Mouse (Mus musculus) monocyte, adult 5-6 weeks (primary cell): ENCODE data around the gene D17H6S53E. TPM values are rescaled to one million over a fixed set of nuclear protein-coding genes. Genes with fewer than 3 reads are reported as not detected.
A peak's percentile ranks its signal among the peaks of the same experiment; 100 is the strongest.
"Not testable (repeated sequence)": the region's sequence is repeated elsewhere in the genome, so short reads cannot be mapped to it uniquely, and the experiment has no call there.

ENCODE experiments used
- ATAC-seq: fragments of 153-309, 156-312 bp; replicated peaks from 2 replicates; pipeline ENCODE4 v1.8.0; 2017; ENCODE audit warnings: mild to moderate bottlenecking; ENCODE audit not compliant: low TSS enrichment, insufficient number of reproducible peaks, severe bottlenecking, poor library complexity, low FRiP score
- total RNA-seq: library from RNA; stranded (forward); fragments of 200-1000, 200-491, 200-594 nt; gene quantifications from 3 replicates; pipeline ENCODE4 v1.2.3, GENCODE M21; 2017

Gene D17H6S53E
- total RNA-seq, 1 experiment from 2014 or later, result 43.7 TPM

DNA sequence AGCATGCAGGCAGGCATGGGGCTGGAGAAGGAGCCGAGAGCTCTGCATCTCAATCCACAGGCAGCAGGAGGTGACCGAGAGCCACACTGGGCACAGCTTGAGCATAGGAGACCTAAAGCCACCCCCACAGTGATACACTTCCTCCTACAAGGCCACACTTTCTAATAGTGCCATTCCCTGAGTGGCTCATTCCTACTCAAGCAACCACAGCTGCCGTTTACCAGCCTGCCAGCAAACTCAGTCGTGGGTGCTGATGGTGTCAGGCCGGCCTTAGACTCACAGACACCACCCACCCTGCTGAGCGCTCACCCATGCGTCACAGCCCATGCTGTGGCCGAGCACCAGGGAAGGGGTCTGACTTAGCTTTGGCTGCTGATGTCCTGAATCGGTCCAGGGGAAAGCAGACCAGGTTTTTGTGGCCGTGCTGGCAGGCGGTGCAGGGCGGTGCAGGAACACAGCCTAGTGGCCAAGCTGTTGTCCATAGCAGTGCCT lies 29.0 kb upstream of the D17H6S53E start:
- no peak for ATAC-seq

DNA sequence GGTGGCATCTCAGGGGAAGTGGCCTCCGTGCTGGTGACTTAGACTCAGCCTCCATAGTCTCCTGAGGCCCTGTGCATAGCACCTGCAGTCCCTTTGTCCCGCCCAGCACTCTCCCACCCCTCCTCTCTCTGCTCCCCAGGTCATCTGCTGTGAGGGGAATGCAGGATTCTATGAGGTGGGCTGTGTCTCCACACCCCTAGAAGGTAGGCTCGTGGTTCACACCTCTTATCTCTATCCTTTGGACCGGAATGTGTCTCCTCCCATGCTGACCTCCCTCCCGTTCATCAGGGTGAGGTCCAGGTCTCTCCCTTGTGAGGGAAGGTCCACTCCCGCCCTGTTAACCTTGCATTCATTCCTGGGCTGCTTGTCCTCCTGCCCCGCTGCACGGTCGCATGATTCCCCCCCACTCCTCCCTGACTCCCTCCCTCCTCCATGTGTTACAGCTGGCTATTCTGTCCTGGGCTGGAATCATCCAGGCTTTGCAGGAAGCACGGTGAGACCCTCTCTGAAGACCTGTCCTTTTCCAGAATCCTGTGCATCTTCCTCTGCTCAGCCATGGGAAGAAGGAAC lies 25.9 kb upstream of the D17H6S53E start:
- ATAC-seq, result no peak

DNA sequence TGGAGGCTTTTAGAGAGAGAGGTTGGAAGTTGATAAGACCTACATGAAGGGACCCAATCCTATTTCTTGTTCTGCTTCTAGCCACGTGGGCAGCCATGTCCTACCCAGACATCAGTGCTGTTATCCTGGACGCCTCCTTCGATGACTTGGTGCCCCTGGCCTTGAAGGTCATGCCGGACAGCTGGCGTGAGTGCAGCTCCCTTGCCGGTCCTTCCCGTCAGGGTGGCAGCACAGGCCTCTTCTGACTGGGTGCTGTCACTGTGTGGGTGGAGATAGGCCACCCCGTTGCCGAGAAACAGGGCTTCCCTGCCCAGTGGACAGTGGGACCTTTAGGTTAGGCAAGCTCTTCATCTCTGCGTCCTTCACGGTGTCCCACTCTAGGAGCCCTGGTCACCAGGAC lies 25.0 kb upstream of the D17H6S53E start:
- ATAC-seq, result no peak

- ATAC-seq, result no peak
Observed at GRCm38 (mm10) chr17:35102299-35102698, 23.9 kb upstream of the D17H6S53E start.

GRCm38 (mm10) chr17:35103221-35103690 lies 22.9 kb upstream of the D17H6S53E start:
- ATAC-seq, result no peak

- ATAC-seq, result no peak
Observed at GRCm38 (mm10) chr17:35104079-35104478, 22.1 kb upstream of the D17H6S53E start.

GRCm38 (mm10) chr17:35104754-35105153 lies 21.4 kb upstream of the D17H6S53E start:
- ATAC-seq, result no peak

DNA sequence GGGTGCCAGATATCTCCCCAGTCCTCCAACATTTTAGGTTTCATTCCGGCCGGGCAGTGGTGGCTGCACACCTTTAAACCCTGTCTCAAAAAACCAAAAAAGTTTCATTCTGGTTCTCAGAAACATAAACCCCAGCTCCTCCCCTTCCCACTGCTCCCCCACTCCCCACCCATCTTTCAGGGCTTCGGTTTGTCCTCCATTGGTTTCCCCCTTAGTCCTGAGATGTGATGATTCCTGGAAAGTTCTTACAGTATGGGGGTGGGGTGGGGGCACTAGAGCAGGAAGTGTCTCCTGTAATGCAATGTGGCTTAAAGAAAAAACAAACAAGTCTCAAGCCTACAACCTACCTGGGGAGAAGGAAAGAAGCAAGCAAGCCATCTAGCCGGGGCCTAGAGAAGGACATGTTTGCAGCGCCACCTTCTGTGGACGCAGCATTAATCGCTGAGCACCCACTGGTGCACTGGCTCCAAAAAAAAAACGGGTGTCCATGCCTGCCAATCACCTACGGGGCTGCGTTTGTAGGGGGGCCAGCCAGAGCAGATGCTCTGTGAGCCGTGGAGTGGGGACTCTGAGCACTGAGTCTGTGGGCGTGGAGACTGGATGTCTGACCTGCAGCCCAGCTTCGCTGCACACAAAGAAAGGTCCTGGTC lies 20.3 kb upstream of the D17H6S53E start:
- no peak for ATAC-seq

DNA sequence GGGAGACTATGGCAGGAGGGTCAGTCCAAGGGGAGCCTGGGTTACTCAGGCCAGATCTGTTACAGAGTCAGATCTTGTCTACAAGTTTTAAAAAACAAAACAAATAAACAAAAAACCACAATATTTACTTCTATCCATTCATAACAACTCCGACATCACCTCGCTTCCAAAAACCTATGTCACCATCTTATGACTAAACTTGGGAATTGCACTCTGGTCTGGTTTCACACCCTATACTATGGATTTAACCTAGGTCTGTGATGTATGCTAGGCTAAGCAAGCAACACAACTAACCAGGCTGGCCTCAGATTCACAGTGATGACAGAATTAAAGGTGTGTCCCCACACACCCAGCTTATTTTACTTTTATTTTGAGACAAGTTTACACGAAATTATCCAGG lies 19.7 kb upstream of the D17H6S53E start:
- no peak for ATAC-seq

DNA sequence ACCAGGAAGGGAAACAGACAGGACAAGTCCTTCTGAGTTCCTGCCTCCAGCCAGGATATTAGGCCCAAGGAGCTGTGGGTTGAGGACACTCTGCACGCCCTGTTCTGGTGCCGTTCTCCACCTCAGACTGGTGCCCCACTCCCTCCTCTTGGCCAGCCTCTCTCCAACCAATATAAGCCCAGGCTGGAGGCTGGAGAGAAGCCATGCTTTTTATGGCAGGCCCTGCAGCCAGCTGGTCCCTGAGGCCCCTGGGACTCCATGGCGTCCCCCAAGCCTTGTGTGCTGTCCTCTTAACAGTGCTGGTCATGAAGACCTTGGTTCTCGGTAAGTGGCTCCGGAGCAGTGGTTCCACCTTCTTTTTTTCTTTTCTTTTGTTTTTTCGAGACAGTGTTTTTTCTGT lies 18.1 kb upstream of the D17H6S53E start, which contains the start of gene Ly6g5c:
TSS of gene Ly6g5c (plus strand) at position 183 of the 400 bp plus-strand sequence.
- no peak for ATAC-seq

- no peak for ATAC-seq
Observed at GRCm38 (mm10) chr17:35111774-35112173, 14.4 kb upstream of the D17H6S53E start.

DNA sequence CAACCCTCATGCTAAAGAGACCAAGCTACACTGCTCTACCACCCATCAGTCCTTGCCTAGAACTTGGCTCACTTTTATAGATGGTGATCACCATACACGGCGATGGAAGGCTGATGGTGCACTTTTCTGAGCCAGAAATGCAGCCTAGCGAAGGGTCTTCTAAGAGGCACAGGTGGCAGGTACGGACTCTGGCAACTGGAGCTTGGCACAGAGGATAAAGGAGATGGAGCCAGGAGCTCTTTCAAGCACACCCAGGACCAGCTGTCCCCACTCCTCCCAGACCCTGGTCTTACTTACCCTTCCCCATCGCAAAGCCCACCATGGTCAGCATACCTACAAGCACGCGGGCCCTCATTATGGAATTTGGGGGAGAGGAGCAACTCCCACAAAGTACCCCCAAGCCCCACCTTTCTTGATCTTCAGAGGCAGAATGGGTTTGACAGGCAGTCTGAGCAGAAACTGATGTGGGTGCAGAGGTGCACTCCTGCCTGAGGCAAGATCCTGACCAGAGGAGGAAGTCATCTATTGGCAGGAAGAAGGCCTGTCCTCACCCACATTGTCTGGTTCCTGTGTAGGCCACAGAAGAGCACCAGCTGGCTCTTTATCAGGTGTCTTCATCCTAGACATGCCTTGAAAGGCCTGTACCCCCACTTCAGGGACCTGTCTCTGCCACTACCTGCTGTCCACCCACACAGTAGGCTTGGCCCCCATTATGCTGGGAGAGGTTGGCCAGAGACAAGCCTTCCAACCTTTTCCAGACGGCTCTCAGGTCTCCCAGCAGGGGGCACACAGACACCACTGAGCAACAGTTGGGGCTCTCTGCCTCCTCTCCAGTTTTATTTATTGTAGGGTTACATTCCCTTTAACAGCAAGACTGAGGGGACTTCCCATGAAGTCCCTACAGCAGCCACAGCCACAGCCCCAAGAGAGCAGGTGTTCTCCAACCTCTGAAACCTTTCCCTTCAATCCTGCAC lies 10.8 kb upstream of the D17H6S53E start, which contains the start of gene Ly6g5b:
TSS of gene Ly6g5b (minus strand) at position 383 of the 974 bp plus-strand sequence.
- peak; percentile 32; the same call in 1 of the 2 replicates for ATAC-seq

- ATAC-seq, result no peak
Observed at GRCm38 (mm10) chr17:35120745-35121142, 5.4 kb upstream of the D17H6S53E start.

DNA sequence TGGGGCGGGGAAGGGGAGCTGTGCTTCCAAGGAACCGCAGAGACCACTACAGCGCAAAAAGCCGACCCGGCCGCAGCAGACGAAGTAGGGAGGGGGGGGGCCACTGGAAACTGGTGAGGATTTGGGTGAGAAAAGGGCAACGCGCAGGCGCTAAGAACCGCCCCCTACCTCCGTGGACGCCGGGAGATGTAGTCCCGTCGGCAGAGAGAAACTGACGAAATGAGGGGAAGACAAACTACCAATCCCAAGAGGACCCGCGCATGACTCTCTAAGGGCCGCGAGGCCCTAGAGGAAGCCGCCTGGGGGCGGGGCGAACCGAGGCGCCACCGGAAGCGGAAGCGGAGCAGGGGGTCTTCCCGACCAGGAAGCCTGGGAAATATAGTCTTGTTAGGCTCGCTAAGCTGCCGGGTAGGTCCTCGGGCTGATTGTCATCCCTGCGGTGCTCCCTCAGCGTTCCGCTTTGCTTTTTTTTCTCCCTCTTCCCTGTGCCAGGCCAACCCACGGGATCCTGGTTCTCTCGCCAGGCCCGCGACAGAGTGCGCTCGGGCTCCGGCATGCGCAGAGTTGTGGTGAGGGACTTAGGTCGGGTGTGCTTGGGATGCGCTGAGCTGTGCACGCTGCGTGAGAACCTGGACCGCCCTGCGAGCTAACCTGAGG lies 4.9 kb upstream of the D17H6S53E start, which contains the start of gene Gpank1:
TSS of gene Gpank1 (plus strand) at position 313 of the 657 bp plus-strand sequence.
- peak; percentile 88 for ATAC-seq

- 0 out of 2 replicates have a peak, but pooled peaks have one; percentile 7 for ATAC-seq
Observed at GRCm38 (mm10) chr17:35121871-35122303, 4.3 kb upstream of the D17H6S53E start, which contains the start of gene Csnk2b. Csnk2b (minus strand) TSS chr17:35122053.

GRCm38 (mm10) chr17:35123287-35123686 lies 2.9 kb upstream of the D17H6S53E start:
- ATAC-seq, result not testable (repeated sequence)

DNA sequence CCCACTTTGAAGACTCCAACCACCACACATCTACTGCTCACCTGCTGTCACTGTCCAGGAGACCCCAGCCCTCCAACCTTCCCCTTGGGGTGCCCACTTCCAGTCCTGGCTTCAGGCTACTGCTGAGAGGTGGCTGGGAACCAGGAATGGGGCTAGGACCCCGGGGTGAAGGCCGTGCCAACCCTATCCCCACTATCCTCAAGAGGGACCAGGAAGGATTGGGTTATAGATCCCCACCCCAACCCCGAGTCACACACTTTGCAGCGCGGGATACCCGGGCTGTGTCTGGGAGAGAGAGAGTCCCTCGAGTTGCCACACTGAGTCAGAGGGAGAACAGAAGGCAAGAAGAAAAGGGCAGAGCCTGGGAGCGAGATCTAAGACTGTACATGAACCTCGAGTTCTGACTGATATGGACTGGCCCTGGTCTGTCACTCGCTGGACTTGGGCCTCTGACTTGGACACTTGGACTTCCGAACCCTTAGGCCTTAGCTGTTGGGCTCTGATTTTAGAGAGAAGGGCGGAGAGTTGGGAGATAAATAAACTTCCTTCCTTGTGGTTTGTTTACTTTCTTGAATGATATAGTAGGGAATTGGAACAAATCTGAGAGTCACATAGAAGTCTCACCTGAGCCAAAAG lies 1.8 kb upstream of the D17H6S53E start:
- ATAC-seq, result not testable (repeated sequence)

DNA sequence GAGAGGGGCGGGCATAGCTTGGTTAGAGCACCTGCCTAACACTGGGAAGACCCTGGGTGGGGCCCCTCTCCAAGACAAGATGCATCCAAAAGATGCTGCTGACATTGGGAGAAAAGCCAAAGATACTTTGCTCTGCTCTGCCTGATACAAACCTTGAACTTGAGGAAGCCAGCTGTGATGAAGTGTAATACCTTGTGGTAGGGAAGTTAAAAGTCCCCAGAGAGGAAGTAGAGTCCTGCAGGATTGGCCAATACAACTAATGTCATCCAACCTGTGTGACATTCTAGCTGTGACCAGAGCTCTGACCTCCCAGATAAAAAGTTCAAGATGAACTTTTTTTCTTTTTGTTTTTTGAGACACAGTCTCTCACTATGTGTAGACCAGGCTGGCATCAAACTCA lies 1.1 kb upstream of the D17H6S53E start:
- ATAC-seq, result peak; percentile 33
